Comparison of ENCODE assay signal across 9 mouse cellular contexts in the genomic region with DNA sequence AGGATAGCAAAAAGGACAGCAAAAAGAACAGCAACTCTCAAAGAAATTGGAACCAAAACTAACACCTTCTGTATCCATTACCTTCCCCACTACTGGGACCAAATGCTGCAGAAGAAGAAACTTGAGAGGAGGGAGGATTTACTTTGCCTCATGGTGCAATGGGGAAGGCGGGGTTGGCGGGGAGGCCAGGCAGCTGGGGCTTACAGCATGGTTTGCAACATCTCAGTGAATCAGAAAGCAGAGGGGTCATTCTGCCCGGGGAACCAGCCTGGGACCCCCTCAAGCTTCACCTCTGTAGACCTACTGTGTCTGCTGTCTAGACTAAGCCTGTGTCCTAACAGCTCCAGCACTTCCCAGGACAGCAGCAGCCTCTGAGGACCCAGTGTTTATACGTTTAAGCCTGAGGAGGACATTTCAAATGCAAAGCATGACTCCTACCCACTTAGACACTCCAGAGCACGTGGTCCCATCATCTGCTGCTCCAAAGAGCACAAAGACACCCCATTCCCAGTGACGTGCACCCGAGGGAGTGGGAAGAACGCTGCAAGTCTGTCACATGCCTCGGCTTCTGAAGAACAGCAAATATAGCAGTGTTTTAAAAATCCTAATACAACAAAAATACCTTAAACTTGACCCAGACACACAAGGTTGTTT. TPM values are rescaled to one million over a fixed set of nuclear protein-coding genes. Genes with fewer than 3 reads are reported as not detected.
DNase-seq lines count a peak whose midpoint lies in the region; ATAC-seq lines count a peak whose summit lies in the region.
"Had no signal": no experiment of that assay in that cellular context is flagged by ENCODE, and none has a peak within 500 bp of the region (broad histone marks: within the 10 kb centered on the region; RNA-seq: fewer than 3 reads in every experiment).

No protein-coding gene starts in this region.

- no peak overlapping the region for H3K9ac ChIP-seq in liver, embryonic 15.5 days
- H3K9ac ChIP-seq in liver, embryonic 12.5 days = no peak overlapping the region
- H3K9ac ChIP-seq in forebrain, embryonic 16.5 days (replicated peaks; ENCODE audit: low read depth, low read length) = 0 out of 2 replicates have a peak overlapping the region, but pooled peaks have one; percentile 2
- H3K9ac ChIP-seq in neural tube, embryonic 15.5 days (replicated peaks) = no peak overlapping the region
- no peak overlapping the region for H3K9ac ChIP-seq in heart, embryonic 11.5 days (ENCODE audit: low read depth, low read length)

- ATAC-seq in liver, embryonic 15.5 days (ENCODE audit: insufficient read depth) = no peak
- no peak for ATAC-seq in liver, embryonic 12.5 days
- ATAC-seq in forebrain, embryonic 16.5 days = peak; percentile 90
- peak; percentile 59; the same call in 1 of the 2 replicates for ATAC-seq in neural tube, embryonic 15.5 days (ENCODE audit: low FRiP score)
- no peak for ATAC-seq in heart, embryonic 11.5 days (replicated peaks; ENCODE audit: insufficient number of reproducible peaks, low FRiP score, low TSS enrichment)

- WGBS in liver, embryonic 15.5 days (ENCODE audit: insufficient replicate concordance) = 58% methylated on average over 9 of the region's 9 CpGs
- WGBS in liver, embryonic 12.5 days (ENCODE audit: insufficient replicate concordance) = 50% methylated on average over 9 of the region's 9 CpGs
- 12% methylated on average over 9 of the region's 9 CpGs for WGBS in forebrain, embryonic 16.5 days
- 22% methylated on average over 9 of the region's 9 CpGs for WGBS in neural tube, embryonic 15.5 days
- 33% methylated on average over 9 of the region's 9 CpGs for WGBS in heart, embryonic 11.5 days (ENCODE audit: insufficient replicate concordance)

- no peak overlapping the region; the same call in 1 of the 2 replicates for H3K4me2 ChIP-seq in liver, embryonic 15.5 days
- H3K4me2 ChIP-seq in liver, embryonic 12.5 days = no peak overlapping the region
- H3K4me2 ChIP-seq in forebrain, embryonic 16.5 days (ENCODE audit: low read length) = no peak overlapping the region
- 0 out of 2 replicates have a peak overlapping the region, but pooled peaks have one; percentile 3 for H3K4me2 ChIP-seq in neural tube, embryonic 15.5 days
- no peak overlapping the region for H3K4me2 ChIP-seq in heart, embryonic 11.5 days

- no peaks in the 10 kb centered on the region for H3K27me3 ChIP-seq in liver, embryonic 15.5 days
- H3K27me3 ChIP-seq in liver, embryonic 12.5 days (replicated peaks) = no peaks in the 10 kb centered on the region
- H3K27me3 ChIP-seq in forebrain, embryonic 16.5 days (replicated peaks; ENCODE audit: control insufficient read depth, insufficient read depth, low read length) = no peaks in the 10 kb centered on the region
- H3K27me3 ChIP-seq in neural tube, embryonic 15.5 days (replicated peaks) = no peaks in the 10 kb centered on the region
- no peaks in the 10 kb centered on the region for H3K27me3 ChIP-seq in heart, embryonic 11.5 days (ENCODE audit: control insufficient read depth, insufficient read depth, low read length)

- no peak overlapping the region for H3K4me3 ChIP-seq in liver, embryonic 15.5 days (replicated peaks)
- no peak overlapping the region for H3K4me3 ChIP-seq in liver, embryonic 12.5 days
- no peak overlapping the region for H3K4me3 ChIP-seq in forebrain, embryonic 16.5 days (replicated peaks; ENCODE audit: low read length)
- no peak overlapping the region for H3K4me3 ChIP-seq in neural tube, embryonic 15.5 days (replicated peaks)
- no peak overlapping the region for H3K4me3 ChIP-seq in heart, embryonic 11.5 days (ENCODE audit: low read depth, low read length)

- H3K36me3 ChIP-seq in liver, embryonic 15.5 days (replicated peaks) = no peaks in the 10 kb centered on the region
- H3K36me3 ChIP-seq in liver, embryonic 12.5 days = no peaks in the 10 kb centered on the region
- no peaks in the 10 kb centered on the region for H3K36me3 ChIP-seq in forebrain, embryonic 16.5 days (ENCODE audit: control insufficient read depth, insufficient read depth)
- H3K36me3 ChIP-seq in neural tube, embryonic 15.5 days = no peaks in the 10 kb centered on the region
- no peaks in the 10 kb centered on the region for H3K36me3 ChIP-seq in heart, embryonic 11.5 days (ENCODE audit: control insufficient read depth, insufficient read depth, low read length)

- H3K4me1 ChIP-seq in liver, embryonic 15.5 days (replicated peaks) = peaks cover 72% of the 10 kb centered on the region
- H3K4me1 ChIP-seq in liver, embryonic 12.5 days = peaks cover 76% of the 10 kb centered on the region
- H3K4me1 ChIP-seq in forebrain, embryonic 16.5 days (replicated peaks; ENCODE audit: control insufficient read depth, insufficient read depth, low read length) = peaks cover 18% of the 10 kb centered on the region
- no peaks in the 10 kb centered on the region for H3K4me1 ChIP-seq in neural tube, embryonic 15.5 days
- peaks cover 6% of the 10 kb centered on the region; the same call in 1 of the 2 replicates for H3K4me1 ChIP-seq in heart, embryonic 11.5 days (ENCODE audit: control insufficient read depth, insufficient read depth, low read length)

- H3K27ac ChIP-seq in liver, embryonic 15.5 days (replicated peaks) = peak overlapping the region; percentile 33; the same call in 1 of the 2 replicates
- no peak overlapping the region for H3K27ac ChIP-seq in liver, embryonic 12.5 days
- H3K27ac ChIP-seq in forebrain, embryonic 16.5 days (ENCODE audit: low read length) = peak overlapping the region; percentile 67
- H3K27ac ChIP-seq in neural tube, embryonic 15.5 days (replicated peaks) = no peak overlapping the region
- no peak overlapping the region for H3K27ac ChIP-seq in heart, embryonic 11.5 days (ENCODE audit: low read depth, low read length)

- intact Hi-C loops in left cerebral cortex, postnatal 14 days (cut with DNase I) = no loop called here

- no peaks in the 10 kb centered on the region for H3K9me3 ChIP-seq in liver, embryonic 15.5 days (replicated peaks)
- H3K9me3 ChIP-seq in liver, embryonic 12.5 days (replicated peaks) = no peaks in the 10 kb centered on the region
- no peaks in the 10 kb centered on the region for H3K9me3 ChIP-seq in forebrain, embryonic 16.5 days (ENCODE audit: control insufficient read depth, low read length)
- H3K9me3 ChIP-seq in neural tube, embryonic 15.5 days (replicated peaks) = no peaks in the 10 kb centered on the region
- no peaks in the 10 kb centered on the region for H3K9me3 ChIP-seq in heart, embryonic 11.5 days (replicated peaks; ENCODE audit: control insufficient read depth, low read length)

- DNase-seq in left cerebral cortex, postnatal 14 days (ENCODE audit: low spot score in 2 of 2) = peak; percentile 68 to 83
- DNase-seq in cerebellum, postnatal 10 days = no peak
- DNase-seq in adrenal gland, adult (ENCODE audit: inconsistent age in 2 of 2, low spot score in 1 of 2) = no peak

RNA-seq across cellular contexts. Expression of a gene that starts 24.1 kb away (rescaled TPM):
- polyA plus RNA-seq in liver, embryonic 15.5 days (2015; fragmentation: Nextera tagmentation; extraction: Ambion mirVana) = 1.9 and 2.1 TPM in 2 replicates
- 1.5 and 2.5 TPM in 2 replicates for polyA plus RNA-seq in liver, embryonic 12.5 days (2016; fragmentation: Nextera tagmentation; extraction: Ambion mirVana)
- 2.6 and 3.8 TPM in 2 replicates for polyA plus RNA-seq in forebrain, embryonic 16.5 days (2015; fragmentation: Nextera tagmentation; extraction: Ambion mirVana)
- total RNA-seq in left cerebral cortex, postnatal 14 days (2021) = 10 to 100 TPM; 22.3 to 24.9 TPM
- 13.5 and 14.7 TPM in 2 replicates for polyA plus RNA-seq in neural tube, embryonic 15.5 days (2015; fragmentation: Nextera tagmentation; extraction: Ambion mirVana)
- 7.6 and 8.3 TPM in 2 replicates for polyA plus RNA-seq in heart, embryonic 11.5 days (2014; fragmentation: Nextera tagmentation; extraction: Ambion mirVana)
- total RNA-seq: MEL had no signal

RNA-seq across cellular contexts. Expression of a gene that starts 33.0 kb away (rescaled TPM):
- polyA plus RNA-seq in liver, embryonic 15.5 days (2015; fragmentation: Nextera tagmentation; extraction: Ambion mirVana) = 0.54 and 0.78 TPM in 2 replicates
- 1.4 TPM in 1 of 2 replicates, not detected in the other for polyA plus RNA-seq in liver, embryonic 12.5 days (2016; fragmentation: Nextera tagmentation; extraction: Ambion mirVana)
- not detected in 2 replicates for polyA plus RNA-seq in forebrain, embryonic 16.5 days (2015; fragmentation: Nextera tagmentation; extraction: Ambion mirVana)
- total RNA-seq in left cerebral cortex, postnatal 14 days (2021) = 1 to 10 TPM; 2.1 to 7.1 TPM
- polyA plus RNA-seq in neural tube, embryonic 15.5 days (2015; fragmentation: Nextera tagmentation; extraction: Ambion mirVana) = not detected in 2 replicates
- polyA plus RNA-seq in heart, embryonic 11.5 days (2014; fragmentation: Nextera tagmentation; extraction: Ambion mirVana) = 1.9 TPM in 1 of 2 replicates, not detected in the other

RNA-seq across cellular contexts. Expression of a gene that starts 38.4 kb away (rescaled TPM):
- polyA plus RNA-seq in liver, embryonic 15.5 days (2015; fragmentation: Nextera tagmentation; extraction: Ambion mirVana) = 377 and 446 TPM in 2 replicates
- polyA plus RNA-seq in liver, embryonic 12.5 days (2016; fragmentation: Nextera tagmentation; extraction: Ambion mirVana) = 289 and 295 TPM in 2 replicates
- polyA plus RNA-seq in forebrain, embryonic 16.5 days (2015; fragmentation: Nextera tagmentation; extraction: Ambion mirVana) = 203 and 208 TPM in 2 replicates
- 100 to 1,000 TPM; 295 to 303 TPM for total RNA-seq in left cerebral cortex, postnatal 14 days (2021)
- 304 and 310 TPM in 2 replicates for polyA plus RNA-seq in neural tube, embryonic 15.5 days (2015; fragmentation: Nextera tagmentation; extraction: Ambion mirVana)
- polyA plus RNA-seq in heart, embryonic 11.5 days (2014; fragmentation: Nextera tagmentation; extraction: Ambion mirVana) = 378 and 446 TPM in 2 replicates

RNA-seq across cellular contexts. Expression of a gene that starts 46.1 kb away (rescaled TPM):
- polyA plus RNA-seq in liver, embryonic 15.5 days (2015; fragmentation: Nextera tagmentation; extraction: Ambion mirVana) = not detected in 2 replicates
- polyA plus RNA-seq in liver, embryonic 12.5 days (2016; fragmentation: Nextera tagmentation; extraction: Ambion mirVana) = not detected in 2 replicates
- not detected in 2 replicates for polyA plus RNA-seq in forebrain, embryonic 16.5 days (2015; fragmentation: Nextera tagmentation; extraction: Ambion mirVana)
- not detected for total RNA-seq in left cerebral cortex, postnatal 14 days (2021)
- polyA plus RNA-seq in neural tube, embryonic 15.5 days (2015; fragmentation: Nextera tagmentation; extraction: Ambion mirVana) = not detected in 2 replicates
- 0.26 TPM in 1 of 2 replicates, not detected in the other for polyA plus RNA-seq in heart, embryonic 11.5 days (2014; fragmentation: Nextera tagmentation; extraction: Ambion mirVana)
- total RNA-seq: MEL had no signal

RNA-seq across cellular contexts. Expression of a gene that starts 52.5 kb away (rescaled TPM):
- not detected in 2 replicates for polyA plus RNA-seq in liver, embryonic 15.5 days (2015; fragmentation: Nextera tagmentation; extraction: Ambion mirVana)
- not detected in 2 replicates for polyA plus RNA-seq in liver, embryonic 12.5 days (2016; fragmentation: Nextera tagmentation; extraction: Ambion mirVana)
- polyA plus RNA-seq in forebrain, embryonic 16.5 days (2015; fragmentation: Nextera tagmentation; extraction: Ambion mirVana) = not detected in 2 replicates
- total RNA-seq in left cerebral cortex, postnatal 14 days (2021) = not detected
- not detected in 2 replicates for polyA plus RNA-seq in neural tube, embryonic 15.5 days (2015; fragmentation: Nextera tagmentation; extraction: Ambion mirVana)
- not detected in 2 replicates for polyA plus RNA-seq in heart, embryonic 11.5 days (2014; fragmentation: Nextera tagmentation; extraction: Ambion mirVana)
- total RNA-seq: MEL had no signal

Comparison
In these comparisons a context has a peak if more than half of its experiments do, and no peak if none do; other contexts are left out.
1. H3K27ac ChIP-seq: peak in liver, embryonic 15.5 days (single experiment) and forebrain, embryonic 16.5 days (single experiment); none in liver, embryonic 12.5 days (single experiment), neural tube, embryonic 15.5 days (single experiment) and heart, embryonic 11.5 days (single experiment).
2. ATAC-seq: peak in forebrain, embryonic 16.5 days (single experiment) and neural tube, embryonic 15.5 days (single experiment); none in liver, embryonic 15.5 days (single experiment), liver, embryonic 12.5 days (single experiment) and heart, embryonic 11.5 days (single experiment).
3. DNase-seq: peak in left cerebral cortex, postnatal 14 days (2 of 2); none in cerebellum, postnatal 10 days (0 of 2) and adrenal gland, adult (0 of 2).